Mouse (Mus musculus): ENCODE results near the gene Plppr5.

DNA sequence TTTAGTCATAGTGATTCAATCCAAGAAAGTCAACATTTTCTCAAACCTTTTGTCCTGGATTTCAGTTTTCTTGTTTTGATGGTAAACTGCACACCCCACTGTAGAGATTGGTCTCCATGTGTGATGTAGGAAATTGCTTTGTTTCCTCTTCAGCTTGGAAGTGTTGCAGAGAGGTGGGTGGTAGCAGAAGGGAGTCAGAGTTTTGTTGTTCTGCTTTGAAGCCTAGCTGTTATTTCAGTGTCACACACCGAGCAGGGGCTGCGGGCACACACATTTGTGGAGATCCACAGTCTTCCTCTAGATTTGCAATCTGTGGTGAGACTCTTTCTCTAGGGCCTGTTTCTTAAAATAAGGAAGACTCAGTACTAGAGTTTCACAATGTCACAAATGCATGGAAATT is 8.0 kb downstream of the Plppr5 start:
- TF ChIP-seq CTCF (IDR thresholded peaks at IDR 0.05; ENCODE audit: extremely low read depth, insufficient read depth, insufficient read length, insufficient replicate concordance) (no peak), POLR2A (IDR thresholded peaks at IDR 0.05; ENCODE audit: low read depth, low read length) (no peak)
